Mouse (Mus musculus): ENCODE data around the gene Pla2g1b.

Pla2g1b gene

DNA sequence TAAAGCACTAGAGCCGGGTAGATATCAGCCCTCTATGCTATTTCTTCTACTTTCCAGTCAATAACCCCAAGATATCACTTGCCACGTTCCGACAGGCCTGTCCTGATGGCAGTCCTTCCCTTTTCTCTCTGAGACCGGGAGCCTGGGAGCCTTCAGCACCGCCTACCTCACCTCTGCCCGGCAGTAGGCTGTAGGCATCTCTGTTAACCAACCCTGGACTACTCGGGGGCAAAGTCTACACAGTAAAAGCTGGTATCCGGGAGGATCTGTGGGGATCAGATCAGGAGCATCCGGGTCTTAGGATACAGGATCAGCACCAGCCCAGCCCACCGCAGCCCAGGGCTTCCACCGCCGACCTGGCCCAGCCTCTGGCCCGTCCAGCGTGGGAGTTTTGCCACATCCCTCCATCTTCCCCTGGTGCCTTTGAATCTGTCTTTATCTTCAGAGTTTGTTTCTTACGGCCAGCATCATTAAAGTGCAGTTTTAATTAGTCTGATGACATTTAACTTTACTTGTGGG lies 57.0 kb downstream of the Pla2g1b start:
- no peak for DNase-seq (ENCODE audit: low read depth, low spot score)

DNA sequence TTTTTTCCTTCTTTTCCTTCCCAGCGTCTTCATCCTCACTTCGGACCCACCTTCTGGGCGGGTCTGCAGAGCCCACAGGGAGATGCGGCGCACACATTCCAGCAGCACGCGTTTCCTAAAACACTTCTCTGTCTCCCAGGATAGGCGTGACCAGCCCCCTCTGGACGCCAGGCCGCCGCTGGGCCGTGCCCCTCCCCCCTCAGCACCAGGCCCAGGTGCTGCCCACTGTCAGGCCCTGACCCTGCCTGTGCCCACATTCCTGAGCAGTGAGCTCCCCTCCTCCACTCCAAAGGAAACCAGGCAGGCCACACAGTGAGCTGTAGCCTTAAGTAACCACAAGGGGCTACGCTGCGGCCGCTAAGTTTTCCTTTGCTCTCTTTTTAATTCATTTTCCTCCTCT lies 57.9 kb downstream of the Pla2g1b start:
- no peak for DNase-seq (ENCODE audit: low read depth, low spot score)

All from brain, embryonic 18.5 days (tissue).